Mouse (Mus musculus) cerebellum, adult 11 months (tissue): ENCODE measurements at regions not wholly inside any gene's neighbourhood (a gene's known extent, or its start where the extent isn't known, plus 50 kb on each side); places are given as distances from the start of the nearest gene placed in this dataset.
"Not testable (repeated sequence)": the region's sequence is repeated elsewhere in the genome, so short reads cannot be mapped to it uniquely, and the experiment has no call there.

Experiments
- DNase-seq: peaks from one replicate; pipeline ENCODE4 v3.0.0; 2022

DNA sequence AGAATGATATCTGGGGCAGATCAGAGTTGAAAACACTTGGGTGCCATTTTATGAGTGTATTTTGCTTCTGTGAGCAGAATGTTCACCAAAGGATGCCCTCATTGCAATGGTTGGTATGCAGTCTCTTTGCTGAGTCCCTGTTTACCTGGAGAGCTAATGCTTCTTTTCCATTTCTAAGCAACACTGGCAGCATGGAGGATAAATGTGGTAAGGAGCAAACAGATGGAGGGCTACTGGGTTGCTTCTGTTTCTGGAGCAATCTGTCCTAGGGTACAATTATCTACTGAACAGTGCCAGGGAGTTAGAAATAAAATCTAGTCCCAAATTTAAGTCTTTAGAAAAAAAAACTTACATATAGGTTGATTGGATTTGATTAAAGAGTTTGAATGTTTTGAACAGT, 245.9 kb downstream of the AI429214 start:
- DNase-seq = no peak

DNA sequence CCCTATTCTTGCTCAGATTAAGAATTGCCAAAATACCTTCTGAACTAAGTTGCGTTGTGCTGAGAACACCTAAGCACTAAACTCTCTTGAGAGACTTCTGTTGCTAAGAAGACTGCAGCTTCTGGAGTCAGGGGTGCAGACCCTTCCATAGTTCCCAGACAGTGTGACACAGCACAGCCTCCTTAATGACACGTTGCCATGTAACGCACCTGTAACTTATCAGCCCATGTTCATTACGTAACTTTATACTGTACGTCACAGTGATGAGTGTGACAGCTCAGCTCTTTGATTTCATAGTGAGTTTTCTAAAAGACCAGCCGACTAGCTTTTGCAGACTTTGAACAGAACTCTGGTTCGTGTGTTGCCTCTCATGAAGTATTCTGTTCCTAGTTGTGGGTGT, 257.8 kb downstream of the AI429214 start:
- not testable (repeated sequence) for DNase-seq

DNA sequence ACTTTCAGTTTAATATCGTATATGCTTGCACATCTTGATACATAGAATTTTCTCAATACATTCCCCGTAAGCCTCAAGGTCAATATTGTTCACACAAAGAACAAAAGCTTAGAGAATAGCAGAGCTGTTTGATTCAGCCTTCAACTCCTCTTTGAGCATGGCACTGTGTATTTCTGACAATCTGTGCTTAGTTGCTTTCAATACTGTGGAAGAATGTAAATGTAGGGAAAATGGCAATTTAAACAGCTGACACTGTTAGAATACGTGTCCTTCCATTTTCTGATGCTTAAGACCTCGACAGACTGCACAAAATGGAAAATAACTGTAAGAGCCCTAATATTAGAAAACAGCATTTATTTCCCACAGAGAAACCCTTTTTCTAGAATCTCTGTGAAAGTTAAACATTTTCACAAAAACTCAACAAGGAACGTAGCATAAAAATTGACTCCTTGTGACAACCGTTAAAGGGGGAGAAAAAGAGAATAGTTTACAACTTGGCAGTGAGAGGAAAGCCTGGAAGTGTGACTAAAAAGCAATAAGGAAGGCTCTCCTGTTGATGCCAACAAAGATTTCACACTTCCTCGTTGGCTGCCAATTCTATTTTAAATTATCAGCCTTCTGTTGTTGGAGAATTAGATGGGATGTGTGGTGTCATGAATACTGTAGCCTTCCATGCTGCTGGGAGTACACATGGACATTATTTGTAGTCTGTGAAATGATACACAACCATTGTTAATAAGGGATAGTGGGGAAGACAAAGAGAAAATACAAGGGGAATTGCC, 297.9 kb downstream of the AI429214 start:
- no peak for DNase-seq
